Mouse (Mus musculus) megakaryocyte, embryonic 14.5 days (primary cell): Measurements from ENCODE around the gene Hoxc8.

Experiments
- FLI1 ChIP-seq: IDR thresholded peaks from 2 replicates; pipeline ENCODE4 v1.6.1; 2012; ENCODE audit warnings: low read length, inconsistent platforms, mixed read lengths
- GATA1 ChIP-seq: IDR thresholded peaks from 3 replicates; pipeline ENCODE4 v1.6.1; 2012; ENCODE audit warnings: mixed read lengths, low read length, inconsistent platforms, borderline replicate concordance

DNA sequence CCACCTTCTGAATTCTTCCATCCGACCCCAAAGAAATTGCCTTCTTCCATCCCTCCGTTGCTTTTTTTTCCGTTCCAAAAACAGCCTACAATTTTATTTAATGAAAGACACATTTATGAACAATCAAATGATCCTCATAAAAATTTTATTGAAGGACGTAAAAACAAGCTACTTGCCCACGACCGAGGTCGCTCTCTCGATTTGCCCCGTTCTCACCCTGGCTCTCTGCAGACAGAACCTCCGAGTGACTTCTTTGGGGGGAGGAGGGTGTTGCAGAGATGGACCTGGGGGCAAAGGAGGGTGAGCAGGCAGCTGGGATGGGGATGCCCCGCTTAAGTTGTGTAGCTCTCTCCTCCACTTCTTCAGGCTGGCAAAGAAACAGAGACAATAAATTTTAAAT lies 10.1 kb upstream of the Hoxc8 start:
- TF ChIP-seq FLI1: no peak
- TF ChIP-seq GATA1: no peak
